Mouse (Mus musculus): ENCODE data around the gene Agap2. TPM values are rescaled to one million over a fixed set of nuclear protein-coding genes. Genes with fewer than 3 reads are reported as not detected.
A peak's percentile ranks its signal among the peaks of the same experiment; 100 is the strongest.
"Not testable (repeated sequence)": the region's sequence is repeated elsewhere in the genome, so short reads cannot be mapped to it uniquely, and the experiment has no call there.

The Agap2 gene
- polyA plus RNA-seq, 2 experiments from 2014 or later: 29.8 to 34.6 TPM

GRCm38 (mm10) chr10:127107563-127108261 is 32.6 kb downstream of the Agap2 start:
- ATAC-seq: peak; percentile 84

GRCm38 (mm10) chr10:127108262-127108583 is 33.1 kb downstream of the Agap2 start:
- no peak for ATAC-seq

GRCm38 (mm10) chr10:127111001-127111887 is 36.2 kb downstream of the Agap2 start:
- ATAC-seq: no peak

- no peak for ATAC-seq
Observed at GRCm38 (mm10) chr10:127114408-127114807, 39.3 kb downstream of the Agap2 start.

GRCm38 (mm10) chr10:127115068-127115467 is 40.0 kb downstream of the Agap2 start:
- ATAC-seq: peak; percentile 60

- no peak for ATAC-seq
Observed at GRCm38 (mm10) chr10:127118470-127118869, 43.4 kb downstream of the Agap2 start.

- ATAC-seq: no peak
Observed at GRCm38 (mm10) chr10:127119229-127119628, 44.1 kb downstream of the Agap2 start.

- ATAC-seq: peak; percentile 0
Observed at GRCm38 (mm10) chr10:127120301-127121065, 45.4 kb downstream of the Agap2 start.

- peak; percentile 99 for ATAC-seq
Observed at GRCm38 (mm10) chr10:127121066-127121477, 46.0 kb downstream of the Agap2 start, which contains the start of gene Os9. TSS of gene Os9 (minus strand) at chr10:127121131.

- no peak for ATAC-seq
Observed at GRCm38 (mm10) chr10:127122018-127122417, 46.9 kb downstream of the Agap2 start.

- ATAC-seq: no peak
Observed at GRCm38 (mm10) chr10:127122784-127123435, 47.8 kb downstream of the Agap2 start.

- no peak for ATAC-seq
Observed at GRCm38 (mm10) chr10:127123436-127123805, 48.3 kb downstream of the Agap2 start.

GRCm38 (mm10) chr10:127125210-127126001 is 50.3 kb downstream of the Agap2 start:
- ATAC-seq: peak; percentile 46

- no peak for ATAC-seq
Observed at GRCm38 (mm10) chr10:127126579-127126978, 51.5 kb downstream of the Agap2 start.

GRCm38 (mm10) chr10:127127711-127128279 is 52.7 kb downstream of the Agap2 start:
- ATAC-seq: no peak

GRCm38 (mm10) chr10:127129431-127129830 is 54.3 kb downstream of the Agap2 start:
- no peak for ATAC-seq

GRCm38 (mm10) chr10:127132469-127132868 is 57.4 kb downstream of the Agap2 start:
- no peak for ATAC-seq

- not testable (repeated sequence) for ATAC-seq
Observed at GRCm38 (mm10) chr10:127134394-127135035, 59.4 kb downstream of the Agap2 start.

- ATAC-seq: peak; percentile 57
Observed at GRCm38 (mm10) chr10:127135118-127135836, 60.2 kb downstream of the Agap2 start.

GRCm38 (mm10) chr10:127136510-127136909 is 61.4 kb downstream of the Agap2 start:
- ATAC-seq: peak; percentile 72
